Mouse (Mus musculus) kidney, adult 2 months (tissue): ENCODE data around the gene Apba3.

Source experiments
- CTCF ChIP-seq: fragments of 200-500 bp; conservative IDR thresholded peaks from 2 replicates; pipeline ENCODE4 v1.5.1; 2011; ENCODE audit warnings: low read depth, mild to moderate bottlenecking, control low read depth, low read length, moderate library complexity, mixed read lengths; ENCODE audit not compliant: insufficient read depth, insufficient read length
- POLR2A ChIP-seq: fragments of 200-500 bp; IDR thresholded peaks from one replicate; pipeline ENCODE4 v1.6.1; 2011; ENCODE audit warnings: low read depth, low read length, control low read depth

GRCm38 (mm10) chr10:81268643-81269412 is 2.1 kb downstream of the Apba3 start:
- TF ChIP-seq CTCF = no peak
- no peak for TF ChIP-seq POLR2A
